Mouse (Mus musculus): ENCODE results near the gene Gm9008. TPM values are rescaled to one million over a fixed set of nuclear protein-coding genes. Genes with fewer than 3 reads are reported as not detected.
"Not testable (repeated sequence)": the region's sequence is repeated elsewhere in the genome, so short reads cannot be mapped to it uniquely, and the experiment has no call there.

The Gm9008 gene
- polyA plus RNA-seq (2016; fragmentation: Nextera tagmentation; extraction: Ambion mirVana) = 0.09 and 0.14 TPM in 2 replicates

- not testable (repeated sequence) for H3K27me3 ChIP-seq (ENCODE audit: insufficient read depth, poor library complexity, severe bottlenecking); H3K4me1 ChIP-seq; H3K27ac ChIP-seq; H3K36me3 ChIP-seq; H3K4me3 ChIP-seq; DNase-seq (ENCODE audit: low spot score); H3K9me3 ChIP-seq
- 87% methylated on average over 20 of the region's 22 CpGs for WGBS
These were observed at the start of gene Gm9008 for GRCm38 (mm10) chr6:76497054-76497835. Gene Gm9008 (minus strand): TSS chr6:76497784.

- no peak for DNase-seq (ENCODE audit: low spot score)
These were observed 24.5 kb upstream of the Gm9008 start for GRCm38 (mm10) chr6:76521975-76522641.

GRCm38 (mm10) chr6:76510200-76510599 is 12.6 kb upstream of the Gm9008 start:
- H3K4me3 ChIP-seq = no peak overlapping the region
- DNase-seq (ENCODE audit: low spot score) = no peak
- H3K9me3 ChIP-seq = no peaks in the 10 kb centered on the region
- no peaks in the 10 kb centered on the region for H3K36me3 ChIP-seq
- no peaks in the 10 kb centered on the region for H3K4me1 ChIP-seq
- no peak overlapping the region for H3K27ac ChIP-seq
- H3K27me3 ChIP-seq (ENCODE audit: insufficient read depth, poor library complexity, severe bottlenecking) = no peaks in the 10 kb centered on the region

More at GRCm38 (mm10) chr6:76521975-76522641, 24.5 kb upstream of the Gm9008 start:
- H3K4me1 ChIP-seq = no peaks in the 10 kb centered on the region
- H3K36me3 ChIP-seq = no peaks in the 10 kb centered on the region
- no peaks in the 10 kb centered on the region for H3K27me3 ChIP-seq (ENCODE audit: insufficient read depth, poor library complexity, severe bottlenecking)
- H3K4me3 ChIP-seq = no peak overlapping the region
- H3K9me3 ChIP-seq = no peaks in the 10 kb centered on the region
- H3K27ac ChIP-seq = no peak overlapping the region
- WGBS = 80% methylated on average over 4 of the region's 4 CpGs

- H3K9me3 ChIP-seq; H3K27me3 ChIP-seq (ENCODE audit: insufficient read depth, poor library complexity, severe bottlenecking); H3K4me1 ChIP-seq; H3K4me3 ChIP-seq; H3K36me3 ChIP-seq; H3K27ac ChIP-seq; DNase-seq (ENCODE audit: low spot score): not testable (repeated sequence)
- 85% methylated on average over 12 of the region's 12 CpGs for WGBS
These were observed 1.2 kb downstream of the Gm9008 start for GRCm38 (mm10) chr6:76496335-76496734.

GRCm38 (mm10) chr6:76468194-76468593 is 29.4 kb downstream of the Gm9008 start:
- no peaks in the 10 kb centered on the region for H3K9me3 ChIP-seq
- H3K27ac ChIP-seq = no peak overlapping the region
- H3K27me3 ChIP-seq (ENCODE audit: insufficient read depth, poor library complexity, severe bottlenecking) = no peaks in the 10 kb centered on the region
- no peaks in the 10 kb centered on the region for H3K4me1 ChIP-seq
- no peak overlapping the region for H3K4me3 ChIP-seq
- no peaks in the 10 kb centered on the region for H3K36me3 ChIP-seq
- DNase-seq (ENCODE audit: low spot score) = no peak
- WGBS = 31% methylated on average over 2 of the region's 2 CpGs
